Mouse (Mus musculus) embryonic facial prominence, embryonic 10.5 days (tissue): ENCODE measurements at regions not wholly inside any gene's neighbourhood (a gene's known extent, or its start where the extent isn't known, plus 50 kb on each side); places are given as distances from the start of the nearest gene placed in this dataset.

Experiments used
- DNase-seq: peaks from one replicate; pipeline ENCODE4 v3.0.0-alpha.2; 2017; ENCODE audit warnings: low spot score
- H3K27ac ChIP-seq: fragments of 300-500 bp; sonication (generic); replicated peaks from 2 replicates; pipeline ENCODE4 v1.5.1; 2016; ENCODE audit warnings: mild to moderate bottlenecking
- H3K27me3 ChIP-seq: fragments of 300-500 bp; sonication (generic); replicated peaks from 2 replicates; pipeline ENCODE4 v1.6.1; 2016; ENCODE audit warnings: low read depth, mild to moderate bottlenecking; ENCODE audit not compliant: poor library complexity, severe bottlenecking
- H3K36me3 ChIP-seq: fragments of 300-500 bp; sonication (generic); replicated peaks from 2 replicates; pipeline ENCODE4 v1.6.1; 2016; ENCODE audit warnings: mild to moderate bottlenecking, moderate library complexity
- H3K4me1 ChIP-seq: fragments of 300-500 bp; sonication (generic); 2 replicates; pipeline ENCODE4 v1.6.1; 2016
- H3K4me3 ChIP-seq: fragments of 300-500 bp; sonication (generic); 2 replicates; pipeline ENCODE4 v1.5.1; 2016; ENCODE audit warnings: mild to moderate bottlenecking, moderate library complexity
- H3K9me3 ChIP-seq: fragments of 300-500 bp; sonication (generic); 2 replicates; pipeline ENCODE4 v1.6.1; 2016; ENCODE audit warnings: mild to moderate bottlenecking
- WGBS: fragments of 180-500 bp; shearing (Covaris S2); methylation state at CpG from one replicate; pipeline ENCODE4 v1.1.7; 2016; 5-methylcytosine and 5-hydroxymethylcytosine counted together

DNA sequence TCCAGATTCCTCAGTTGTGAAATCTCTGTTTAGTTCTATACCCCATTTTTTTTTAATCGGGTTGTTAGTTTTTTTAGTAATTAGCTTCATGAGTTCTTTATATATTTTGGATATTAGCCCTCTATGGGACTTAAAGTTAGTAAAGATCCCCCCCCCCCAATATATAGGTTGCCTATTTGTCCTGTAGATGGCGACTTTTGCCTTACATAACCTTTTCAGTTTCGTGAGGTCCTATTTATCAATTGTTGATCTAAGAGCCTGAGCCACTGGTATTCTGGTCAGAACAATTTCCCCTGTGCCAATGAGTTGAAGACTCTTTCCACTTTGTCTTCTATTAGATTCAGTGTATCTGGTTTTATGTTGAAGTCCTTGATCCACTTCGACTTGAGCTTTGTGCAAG lies 80.0 kb upstream of the Hpgds start:
- no peaks in the 10 kb centered on the region for H3K9me3 ChIP-seq
- H3K36me3 ChIP-seq: no peaks in the 10 kb centered on the region
- H3K4me3 ChIP-seq: no peak overlapping the region
- H3K27ac ChIP-seq: no peak overlapping the region
- H3K27me3 ChIP-seq: no peaks in the 10 kb centered on the region
- 68% methylated on average over 4 of the region's 4 CpGs for WGBS
- no peak for DNase-seq
- no peaks in the 10 kb centered on the region for H3K4me1 ChIP-seq

GRCm38 (mm10) chr6:65262572-65262971 lies 117.9 kb upstream of the Hpgds start:
- Histone ChIP-seq H3K9me3 (no peaks in the 10 kb centered on the region), H3K27ac (no peak overlapping the region), H3K4me3 (no peak overlapping the region), H3K27me3 (no peaks in the 10 kb centered on the region), H3K4me1 (no peaks in the 10 kb centered on the region), H3K36me3 (no peaks in the 10 kb centered on the region)
- DNase-seq: no peak
- 83% methylated on average over 1 of the region's 1 CpGs for WGBS

DNA sequence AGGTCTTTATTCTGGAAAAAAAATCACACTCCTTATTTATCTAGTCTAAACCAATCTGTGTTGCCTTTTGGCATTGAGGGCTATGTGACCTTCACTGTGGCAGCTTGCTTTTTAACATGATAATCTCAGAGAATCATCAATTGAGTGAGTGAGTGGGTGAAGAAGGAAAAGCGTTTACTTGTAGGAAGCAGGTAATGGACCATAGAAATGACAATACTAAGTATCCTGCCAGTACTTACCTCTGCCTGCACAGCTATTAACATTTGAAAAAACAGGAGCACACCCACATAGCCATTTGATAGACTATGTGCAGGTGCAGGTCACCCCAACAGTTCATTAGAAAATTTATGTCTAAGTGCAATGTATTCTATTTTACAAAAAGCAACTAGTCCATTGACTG lies 110.2 kb upstream of the C130060K24Rik start:
- no peak overlapping the region for H3K4me3 ChIP-seq
- H3K27ac ChIP-seq: no peak overlapping the region
- H3K36me3 ChIP-seq: no peaks in the 10 kb centered on the region
- 94% methylated on average over 1 of the region's 1 CpGs for WGBS
- no peaks in the 10 kb centered on the region for H3K27me3 ChIP-seq
- DNase-seq: no peak
- no peaks in the 10 kb centered on the region for H3K9me3 ChIP-seq
- no peaks in the 10 kb centered on the region for H3K4me1 ChIP-seq

- no peak overlapping the region; the same call in 1 of the 2 replicates for H3K27ac ChIP-seq
These were observed 70.7 kb upstream of the C130060K24Rik start for GRCm38 (mm10) chr6:65310176-65310575.

DNA sequence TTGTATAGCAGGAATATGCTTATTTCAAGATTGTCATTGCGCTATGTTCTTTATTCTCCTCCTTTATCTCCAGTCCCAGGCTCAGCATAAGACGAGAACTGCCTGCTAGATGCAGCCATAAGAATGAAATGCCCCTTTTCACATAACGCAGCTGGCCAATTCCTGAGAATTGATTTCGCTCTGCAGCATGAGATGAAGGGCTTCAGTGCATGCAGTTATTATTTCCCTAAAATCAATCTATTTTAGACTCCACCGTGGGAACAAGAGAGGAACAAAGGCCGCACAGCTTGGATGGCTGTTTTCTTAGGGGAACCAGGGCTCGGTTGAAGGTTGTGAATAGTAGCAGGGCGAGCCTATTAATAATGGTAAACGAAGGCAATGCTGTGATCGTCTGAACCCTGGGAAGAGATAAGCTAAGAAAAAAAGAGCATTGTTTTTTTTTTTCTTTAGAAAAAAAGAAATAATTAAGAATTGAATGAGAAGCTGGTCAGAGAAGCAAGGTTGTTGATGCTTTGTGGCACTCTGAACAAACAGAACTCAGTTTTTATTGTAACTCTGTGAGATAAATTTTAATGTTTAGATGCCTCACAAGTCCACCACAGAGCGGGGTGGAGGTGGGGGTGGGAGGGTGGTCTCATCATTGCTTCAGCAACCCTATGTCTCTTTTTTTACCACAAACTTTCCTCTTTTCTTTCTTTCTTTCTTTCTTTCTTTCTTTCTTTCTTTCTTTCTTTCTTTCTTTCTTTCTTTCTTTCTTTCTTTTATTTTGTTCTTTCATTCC lies 69.9 kb upstream of the C130060K24Rik start:
- DNase-seq: no peak
- H3K36me3 ChIP-seq: no peaks in the 10 kb centered on the region
- H3K4me3 ChIP-seq: no peak overlapping the region
- no peaks in the 10 kb centered on the region for H3K27me3 ChIP-seq
- H3K4me1 ChIP-seq: no peaks in the 10 kb centered on the region
- 67% methylated on average over 11 of the region's 11 CpGs for WGBS
- H3K27ac ChIP-seq: peak overlapping the region; percentile 31; the same call in 1 of the 2 replicates
- no peaks in the 10 kb centered on the region for H3K9me3 ChIP-seq

More at GRCm38 (mm10) chr6:65310176-65310575, 70.7 kb upstream of the C130060K24Rik start:
- no peak for DNase-seq
- H3K9me3 ChIP-seq: no peaks in the 10 kb centered on the region
- H3K36me3 ChIP-seq: no peaks in the 10 kb centered on the region
- no peaks in the 10 kb centered on the region for H3K27me3 ChIP-seq
- 39% methylated on average over 1 of the region's 1 CpGs for WGBS
- H3K4me1 ChIP-seq: no peaks in the 10 kb centered on the region
- H3K4me3 ChIP-seq: no peak overlapping the region

GRCm38 (mm10) chr6:65311778-65312177 lies 69.1 kb upstream of the C130060K24Rik start:
- DNase-seq: no peak
- Histone ChIP-seq H3K9me3 (no peaks in the 10 kb centered on the region), H3K4me3 (no peak overlapping the region), H3K27me3 (no peaks in the 10 kb centered on the region), H3K27ac (no peak overlapping the region), H3K4me1 (no peaks in the 10 kb centered on the region), H3K36me3 (no peaks in the 10 kb centered on the region)
